Mouse (Mus musculus): ENCODE results near the gene Myo5c.

GRCm38 (mm10) chr9:75235696-75236095, 3.9 kb downstream of the Myo5c start:
- TF ChIP-seq ELF1 (IDR thresholded peaks at IDR 0.05; ENCODE audit: low read depth, low read length): no peak
- no peak for TF ChIP-seq CTCF (conservative IDR thresholded peaks at IDR 0.05 in 1 of 2, IDR thresholded peaks at IDR 0.05 in 1 of 2; ENCODE audit: low read depth in 2 of 2, low read length in 2 of 2)
- no peak for TF ChIP-seq HCFC1 (IDR thresholded peaks at IDR 0.05; ENCODE audit: low read depth, low read length)
- no peak for TF ChIP-seq E2F4 (IDR thresholded peaks at IDR 0.05; ENCODE audit: insufficient replicate concordance, low read depth, low read length)
- TF ChIP-seq MAX (IDR thresholded peaks at IDR 0.05; ENCODE audit: low read length): no peak
- no peak for TF ChIP-seq POLR2A (IDR thresholded peaks at IDR 0.05; ENCODE audit: low read depth, low read length)
- TF ChIP-seq USF2 (conservative IDR thresholded peaks at IDR 0.05; ENCODE audit: low read depth, low read length): no peak
- TF ChIP-seq UBTF (IDR thresholded peaks at IDR 0.05; ENCODE audit: low read depth, low read length): no peak
- no peak for TF ChIP-seq EP300 (IDR thresholded peaks at IDR 0.05; ENCODE audit: low read length)

Measured in CH12.LX (cell line).